Mouse (Mus musculus): ENCODE measurements at regions not wholly inside any gene's neighbourhood (a gene's known extent, or its start where the extent isn't known, plus 50 kb on each side); places are given as distances from the start of the nearest gene placed in this dataset.

DNA sequence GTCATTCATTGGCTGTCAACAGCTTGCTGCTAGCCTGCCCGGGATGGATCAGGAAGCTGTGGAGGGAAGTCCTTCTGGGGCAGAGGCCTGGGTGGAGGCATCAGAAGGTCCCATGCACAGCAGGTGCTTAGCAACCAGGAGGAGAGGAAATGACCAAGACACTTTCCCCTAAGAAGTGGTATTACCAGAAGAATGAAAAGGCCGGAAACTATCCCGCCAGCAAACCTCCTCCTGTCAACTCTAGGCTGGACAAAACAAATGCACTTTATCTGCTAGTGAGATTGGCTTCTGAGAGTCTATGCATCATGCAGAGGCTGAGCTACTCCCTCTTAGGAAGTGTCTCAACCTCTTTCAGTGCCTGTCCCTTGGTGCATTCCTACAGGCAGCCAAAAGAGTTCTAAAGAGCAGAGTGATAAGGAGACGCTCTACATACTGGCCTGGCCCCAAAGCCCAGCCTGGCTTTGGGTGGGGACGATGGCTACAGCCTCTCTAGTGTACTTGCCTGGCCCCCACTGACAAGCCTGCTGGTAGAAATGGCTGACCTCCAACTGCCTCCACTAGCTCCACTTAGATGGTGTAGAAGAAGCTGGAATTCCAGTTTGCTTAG is 801.7 kb upstream of the 2610301B20Rik start:
- DNase-seq = no peak
- Histone ChIP-seq H3K27me3 (ENCODE audit: control insufficient read depth, insufficient read depth, low read length) (no peaks in the 10 kb centered on the region), H3K4me3 (replicated peaks; ENCODE audit: insufficient read depth, low read depth, low read length) (no peak overlapping the region), H3K4me1 (ENCODE audit: control insufficient read depth, insufficient read depth, low read length) (no peaks in the 10 kb centered on the region), H3K27ac (ENCODE audit: insufficient read depth, low read length) (no peak overlapping the region)
- 53% methylated on average over 5 of the region's 5 CpGs for WGBS
- TF ChIP-seq POLR2A (IDR thresholded peaks at IDR 0.05; ENCODE audit: borderline replicate concordance, insufficient read depth, low read length) (no peak), CTCF (IDR thresholded peaks at IDR 0.05; ENCODE audit: borderline replicate concordance, insufficient read depth, low read depth, low read length) (no peak)

DNA sequence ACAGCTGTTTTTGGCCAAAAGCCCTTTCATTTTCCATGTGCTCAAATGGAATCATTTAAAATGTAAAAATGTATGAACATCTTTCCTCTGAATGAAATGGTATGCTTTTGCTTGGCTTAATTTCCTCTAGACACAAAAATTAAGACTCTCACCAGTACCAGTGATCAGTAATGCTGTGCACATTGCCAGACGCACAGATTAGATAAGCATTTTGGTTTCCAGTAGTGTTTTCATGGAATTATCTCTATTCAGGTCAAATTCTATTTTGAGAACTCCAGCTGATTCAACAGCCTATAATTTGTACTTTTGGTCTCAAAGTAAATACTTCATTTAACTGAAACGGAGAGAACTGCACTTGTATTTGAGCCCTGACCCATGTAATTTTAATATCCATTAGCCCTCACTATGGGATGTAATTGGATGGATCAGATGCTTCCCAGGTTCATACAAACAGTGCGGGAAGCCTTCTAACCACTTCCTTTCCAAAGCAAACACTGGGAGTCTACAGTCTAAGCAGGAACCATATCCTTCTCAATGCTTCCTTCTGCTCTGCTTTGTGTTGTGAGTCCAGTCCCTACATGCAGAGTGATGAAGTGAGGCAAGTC is 794.6 kb upstream of the 2610301B20Rik start:
- TF ChIP-seq POLR2A (IDR thresholded peaks at IDR 0.05; ENCODE audit: borderline replicate concordance, insufficient read depth, low read length) (no peak), CTCF (IDR thresholded peaks at IDR 0.05; ENCODE audit: borderline replicate concordance, insufficient read depth, low read depth, low read length) (no peak)
- no peak for DNase-seq
- Histone ChIP-seq H3K4me1 (ENCODE audit: control insufficient read depth, insufficient read depth, low read length) (no peaks in the 10 kb centered on the region), H3K27me3 (ENCODE audit: control insufficient read depth, insufficient read depth, low read length) (no peaks in the 10 kb centered on the region), H3K4me3 (replicated peaks; ENCODE audit: insufficient read depth, low read depth, low read length) (no peak overlapping the region), H3K27ac (ENCODE audit: insufficient read depth, low read length) (no peak overlapping the region)
- 77% methylated on average over 3 of the region's 3 CpGs for WGBS

DNA sequence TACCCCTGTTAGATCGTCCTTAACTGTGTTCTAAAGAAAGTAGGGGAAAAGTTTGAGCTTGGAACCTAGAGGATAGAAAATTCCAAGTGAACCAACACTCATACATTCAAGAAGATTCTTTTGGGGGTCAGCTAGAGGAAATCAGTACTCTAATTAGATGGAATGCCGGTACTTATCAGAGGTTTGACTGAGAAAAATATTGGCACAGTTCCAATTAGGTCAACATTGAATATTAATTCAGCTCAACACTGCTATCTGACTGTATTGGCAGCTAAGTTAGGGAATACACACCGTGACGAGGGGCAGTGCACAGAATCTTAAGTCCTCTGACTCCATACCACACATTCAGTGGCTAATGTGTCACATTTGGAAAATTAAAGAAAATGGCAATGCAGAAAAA is 759.5 kb upstream of the 2610301B20Rik start:
- 26% methylated on average over 4 of the region's 4 CpGs for WGBS
- no peaks in the 10 kb centered on the region; the same call in 1 of the 2 replicates for H3K27me3 ChIP-seq (ENCODE audit: control insufficient read depth, insufficient read depth, low read length)
- TF ChIP-seq POLR2A (IDR thresholded peaks at IDR 0.05; ENCODE audit: borderline replicate concordance, insufficient read depth, low read length) (no peak), CTCF (IDR thresholded peaks at IDR 0.05; ENCODE audit: borderline replicate concordance, insufficient read depth, low read depth, low read length) (no peak)
- DNase-seq = no peak
- no peak overlapping the region for H3K27ac ChIP-seq (ENCODE audit: insufficient read depth, low read length)
- H3K4me3 ChIP-seq (replicated peaks; ENCODE audit: insufficient read depth, low read depth, low read length) = no peak overlapping the region
- no peaks in the 10 kb centered on the region for H3K4me1 ChIP-seq (ENCODE audit: control insufficient read depth, insufficient read depth, low read length)

DNA sequence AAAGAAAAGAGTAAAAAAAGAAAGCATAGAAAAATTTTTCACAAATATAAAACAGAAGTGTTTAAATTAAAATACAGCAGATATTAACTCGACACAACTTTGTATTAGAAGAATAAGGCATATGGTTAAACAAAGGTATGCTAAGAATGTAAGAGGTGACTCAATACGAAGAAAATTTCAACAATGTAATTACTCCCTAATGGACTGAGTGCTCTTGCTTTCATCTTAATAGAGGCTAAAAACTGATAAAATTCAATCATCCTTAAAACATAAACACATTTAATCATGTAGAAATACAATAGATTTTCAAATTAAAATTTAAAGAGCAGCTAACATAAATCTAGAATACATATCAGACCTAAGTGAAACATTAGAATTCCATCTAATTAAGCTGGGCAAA is 756.3 kb upstream of the 2610301B20Rik start:
- TF ChIP-seq CTCF (IDR thresholded peaks at IDR 0.05; ENCODE audit: borderline replicate concordance, insufficient read depth, low read depth, low read length) (no peak), POLR2A (IDR thresholded peaks at IDR 0.05; ENCODE audit: borderline replicate concordance, insufficient read depth, low read length) (no peak)
- H3K27me3 ChIP-seq (ENCODE audit: control insufficient read depth, insufficient read depth, low read length) = no peaks in the 10 kb centered on the region; the same call in 1 of the 2 replicates
- 84% methylated on average over 2 of the region's 2 CpGs for WGBS
- H3K4me3 ChIP-seq (replicated peaks; ENCODE audit: insufficient read depth, low read depth, low read length) = no peak overlapping the region
- no peak overlapping the region for H3K27ac ChIP-seq (ENCODE audit: insufficient read depth, low read length)
- H3K4me1 ChIP-seq (ENCODE audit: control insufficient read depth, insufficient read depth, low read length) = no peaks in the 10 kb centered on the region
- DNase-seq = no peak

DNA sequence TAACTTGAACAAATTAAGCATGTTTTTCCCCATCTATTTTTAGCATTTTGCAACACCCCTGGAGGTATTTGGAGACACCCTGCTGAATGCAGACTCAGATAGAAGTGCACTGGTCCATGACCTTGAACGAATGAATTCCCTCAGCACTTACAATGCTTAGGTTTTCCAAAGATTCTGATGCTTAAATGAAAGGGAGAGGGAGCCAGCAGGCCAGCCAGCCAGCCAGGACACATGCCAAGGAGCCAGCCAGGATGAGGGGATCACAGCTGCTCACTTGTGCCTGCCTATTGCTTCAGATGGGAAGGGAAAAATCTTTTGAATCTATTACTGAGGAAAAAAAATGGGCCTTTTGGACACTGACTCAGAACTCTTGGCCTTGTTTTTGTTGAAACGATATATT is 750.0 kb upstream of the 2610301B20Rik start:
- no peaks in the 10 kb centered on the region; the same call in 1 of the 2 replicates for H3K4me1 ChIP-seq (ENCODE audit: control insufficient read depth, insufficient read depth, low read length)
- H3K4me3 ChIP-seq (replicated peaks; ENCODE audit: insufficient read depth, low read depth, low read length) = no peak overlapping the region
- TF ChIP-seq POLR2A (IDR thresholded peaks at IDR 0.05; ENCODE audit: borderline replicate concordance, insufficient read depth, low read length) (no peak), CTCF (IDR thresholded peaks at IDR 0.05; ENCODE audit: borderline replicate concordance, insufficient read depth, low read depth, low read length) (no peak)
- WGBS = 9% methylated on average over 2 of the region's 2 CpGs
- no peak overlapping the region for H3K27ac ChIP-seq (ENCODE audit: insufficient read depth, low read length)
- no peaks in the 10 kb centered on the region for H3K27me3 ChIP-seq (ENCODE audit: control insufficient read depth, insufficient read depth, low read length)
- peak; percentile 11 to 23 for DNase-seq

DNA sequence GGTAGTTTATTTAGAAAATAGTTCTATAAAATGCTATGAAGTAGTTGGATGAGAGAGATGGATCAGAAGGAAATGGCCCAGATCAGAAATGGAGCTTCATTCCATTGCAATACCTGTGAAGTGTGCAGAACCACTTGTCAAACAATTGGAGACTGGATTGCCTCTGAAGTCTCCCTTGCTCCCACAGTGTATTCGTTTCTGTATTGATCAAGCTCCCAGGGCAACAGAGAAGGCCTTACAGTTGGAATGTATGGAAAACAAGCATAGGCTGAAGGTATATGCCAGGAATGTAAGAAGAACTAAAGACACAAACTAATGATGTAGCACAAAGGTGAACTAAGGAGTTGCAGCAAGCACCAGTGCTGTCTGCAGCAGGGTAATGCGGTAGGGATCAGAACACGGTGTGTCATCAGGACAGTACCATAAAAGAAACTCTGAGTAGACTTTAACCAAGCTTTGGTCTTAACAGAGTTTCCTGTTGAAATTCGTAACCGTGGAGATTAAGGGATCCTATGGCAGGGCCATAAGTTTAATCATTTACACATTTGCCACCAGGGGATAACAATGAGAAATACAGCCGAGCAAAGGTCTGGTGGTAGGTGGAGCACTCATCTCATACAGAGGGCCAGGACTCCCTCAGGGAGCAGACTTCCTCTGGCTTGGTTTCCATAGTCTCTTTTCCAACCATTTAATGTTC is 732.9 kb upstream of the 2610301B20Rik start:
- H3K4me1 ChIP-seq (ENCODE audit: control insufficient read depth, insufficient read depth, low read length) = no peaks in the 10 kb centered on the region
- TF ChIP-seq POLR2A (IDR thresholded peaks at IDR 0.05; ENCODE audit: borderline replicate concordance, insufficient read depth, low read length) (no peak), CTCF (IDR thresholded peaks at IDR 0.05; ENCODE audit: borderline replicate concordance, insufficient read depth, low read depth, low read length) (no peak)
- DNase-seq = no peak
- no peak overlapping the region for H3K4me3 ChIP-seq (replicated peaks; ENCODE audit: insufficient read depth, low read depth, low read length)
- no peaks in the 10 kb centered on the region for H3K27me3 ChIP-seq (ENCODE audit: control insufficient read depth, insufficient read depth, low read length)
- H3K27ac ChIP-seq (ENCODE audit: insufficient read depth, low read length) = no peak overlapping the region
- 78% methylated on average over 6 of the region's 6 CpGs for WGBS

DNA sequence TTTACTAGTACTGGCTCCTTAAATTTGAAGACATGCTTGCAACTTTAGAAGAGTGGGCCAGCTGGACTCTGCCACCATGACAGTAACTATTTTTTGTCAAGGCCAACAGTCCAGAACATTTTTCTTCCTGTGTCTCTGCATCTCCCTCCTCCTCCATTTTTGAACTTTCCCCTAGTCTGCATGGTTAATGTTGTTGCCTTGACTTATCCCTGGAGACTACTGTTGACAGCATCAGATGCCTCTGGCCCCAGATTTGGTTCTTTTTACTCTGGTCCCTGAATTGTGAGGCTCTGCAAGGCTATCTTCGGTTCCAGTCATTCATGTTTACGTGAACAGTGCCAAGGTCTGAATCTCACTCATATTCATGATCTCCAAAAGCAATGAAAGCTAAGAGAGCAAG is 724.4 kb upstream of the 2610301B20Rik start:
- Histone ChIP-seq H3K4me3 (replicated peaks; ENCODE audit: insufficient read depth, low read depth, low read length) (no peak overlapping the region), H3K27ac (ENCODE audit: insufficient read depth, low read length) (no peak overlapping the region), H3K27me3 (ENCODE audit: control insufficient read depth, insufficient read depth, low read length) (no peaks in the 10 kb centered on the region), H3K4me1 (ENCODE audit: control insufficient read depth, insufficient read depth, low read length) (no peaks in the 10 kb centered on the region)
- TF ChIP-seq CTCF (IDR thresholded peaks at IDR 0.05; ENCODE audit: borderline replicate concordance, insufficient read depth, low read depth, low read length) = no peak
- no peak for TF ChIP-seq POLR2A (IDR thresholded peaks at IDR 0.05; ENCODE audit: borderline replicate concordance, insufficient read depth, low read length)
- WGBS = 63% methylated on average over 2 of the region's 2 CpGs
- DNase-seq = no peak

DNA sequence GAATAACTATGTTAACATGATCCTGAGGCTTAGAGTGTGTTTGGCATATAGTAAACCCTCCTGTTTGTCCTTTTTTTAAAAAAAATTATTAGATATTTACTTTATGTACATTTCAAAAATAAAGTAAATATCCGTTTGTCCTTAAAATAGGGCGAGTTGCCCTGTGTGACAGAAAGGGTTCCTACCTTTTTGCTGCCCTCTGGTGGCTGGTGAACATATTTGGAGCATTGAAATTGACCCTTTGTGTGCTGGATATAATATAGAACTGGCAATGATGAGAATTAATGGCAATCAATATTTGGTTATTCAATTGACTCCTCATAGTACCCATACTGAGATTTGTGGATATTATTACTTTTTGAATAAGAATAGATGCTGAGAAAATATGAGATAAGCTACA is 723.8 kb upstream of the 2610301B20Rik start:
- H3K4me1 ChIP-seq (ENCODE audit: control insufficient read depth, insufficient read depth, low read length) = no peaks in the 10 kb centered on the region
- no peak overlapping the region for H3K4me3 ChIP-seq (replicated peaks; ENCODE audit: insufficient read depth, low read depth, low read length)
- 7% methylated on average over 2 of the region's 2 CpGs for WGBS
- DNase-seq = no peak
- no peak for TF ChIP-seq POLR2A (IDR thresholded peaks at IDR 0.05; ENCODE audit: borderline replicate concordance, insufficient read depth, low read length)
- peak; percentile 26; the same call in 1 of the 2 replicates for TF ChIP-seq CTCF (IDR thresholded peaks at IDR 0.05; ENCODE audit: borderline replicate concordance, insufficient read depth, low read depth, low read length)
- H3K27ac ChIP-seq (ENCODE audit: insufficient read depth, low read length) = no peak overlapping the region
- H3K27me3 ChIP-seq (ENCODE audit: control insufficient read depth, insufficient read depth, low read length) = no peaks in the 10 kb centered on the region

All from cerebellum, adult 2 months (tissue).